Mouse (Mus musculus) lung, adult 2 months (tissue): ENCODE measurements around the gene Zswim3.

ENCODE experiments used
- CTCF ChIP-seq: fragments of 200-500 bp; IDR thresholded peaks from 2 replicates; pipeline ENCODE4 v1.5.1; 2011; ENCODE audit warnings: mild to moderate bottlenecking, low read length, control low read depth; ENCODE audit not compliant: insufficient read depth
- POLR2A ChIP-seq: fragments of 200-500 bp; IDR thresholded peaks from 2 replicates; pipeline ENCODE4 v1.6.1; 2011; ENCODE audit warnings: low read depth, mild to moderate bottlenecking, control low read depth, low read length, borderline replicate concordance; ENCODE audit errors: extremely low read depth

GRCm38 (mm10) chr2:164813557-164813956, 8.7 kb downstream of the Zswim3 start:
- TF ChIP-seq POLR2A (no peak), CTCF (no peak)
